Mouse (Mus musculus) natural killer cell, adult 2 months (primary cell): ENCODE data around the gene Chrng.
A peak's percentile ranks its signal among the peaks of the same experiment; 100 is the strongest.

ENCODE experiments used
- DNase-seq, 2 experiments: peaks; one replicate each; pipeline ENCODE4 v3.0.0; 2022; ENCODE audit warnings: low spot score in 2 of 2

Chrng gene

DNA sequence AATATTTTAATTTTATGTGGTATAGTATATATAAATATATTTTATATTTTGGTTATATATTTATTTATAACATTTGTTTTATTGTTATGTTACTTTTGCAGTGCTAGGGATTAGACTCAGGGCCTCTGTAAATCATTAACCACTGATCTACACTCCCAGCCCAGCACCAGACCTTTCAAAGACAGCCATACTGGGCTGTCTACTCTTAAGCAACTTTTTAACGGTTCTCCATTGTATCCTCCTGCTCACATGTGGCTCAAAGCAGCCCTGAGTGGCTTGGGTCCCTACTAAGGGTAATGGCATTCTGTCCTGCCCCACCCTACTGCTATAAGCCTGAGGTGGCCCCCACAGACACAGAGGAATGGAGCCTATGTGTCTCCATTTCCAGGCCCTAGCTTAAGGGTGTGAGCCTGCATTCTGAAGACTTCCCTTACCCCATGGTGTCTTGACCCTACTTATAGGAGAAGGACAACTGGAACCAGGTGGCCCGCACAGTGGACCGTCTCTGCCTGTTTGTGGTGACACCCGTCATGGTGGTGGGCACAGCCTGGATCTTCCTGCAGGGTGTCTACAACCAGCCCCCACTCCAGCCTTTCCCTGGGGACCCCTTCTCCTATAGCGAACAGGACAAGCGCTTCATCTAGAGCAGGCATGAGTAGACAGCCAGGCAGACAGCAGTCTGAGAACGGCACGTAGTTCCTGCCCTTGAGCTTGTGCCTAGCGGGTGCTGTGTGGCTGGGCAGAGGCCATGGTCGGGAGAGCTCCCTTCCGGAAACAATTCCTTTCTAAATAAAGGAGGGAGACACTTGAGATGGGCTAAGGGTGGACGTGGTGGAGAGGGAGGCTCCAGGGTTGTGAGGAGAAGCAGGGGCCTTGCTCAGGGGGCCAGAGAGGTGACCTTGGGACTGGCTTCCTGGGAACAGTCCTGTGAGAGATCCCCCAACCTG lies 6.1 kb upstream of the Chrng start:
- no peak for DNase-seq

DNA sequence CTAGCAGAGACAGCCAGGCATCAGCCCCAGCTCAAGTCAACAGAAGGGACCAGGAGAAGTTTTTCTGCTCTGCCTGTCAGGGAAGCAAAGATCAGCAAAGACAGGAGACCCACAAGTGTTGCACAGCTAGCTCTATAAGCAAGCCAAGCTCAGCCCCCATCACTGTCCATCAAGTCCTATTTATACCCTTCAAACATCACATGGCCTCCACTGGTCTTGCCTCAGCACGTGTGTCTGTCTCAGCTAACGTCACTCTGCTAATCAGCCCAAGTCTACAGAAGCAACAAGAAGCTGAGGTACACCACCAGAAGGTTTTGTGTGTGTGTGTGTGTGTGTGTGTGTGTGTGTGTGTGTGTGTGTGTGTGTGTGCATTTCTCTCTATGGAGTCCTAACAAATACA lies 3.6 kb upstream of the Chrng start:
- DNase-seq: no peak

GRCm38 (mm10) chr1:87201848-87202247 lies 2.6 kb upstream of the Chrng start:
- no peak for DNase-seq

- no peak for DNase-seq
Observed at GRCm38 (mm10) chr1:87203779-87204178, 678 bp upstream of the Chrng start.

GRCm38 (mm10) chr1:87205038-87205437 lies 581 bp downstream of the Chrng start:
- no peak for DNase-seq

DNA sequence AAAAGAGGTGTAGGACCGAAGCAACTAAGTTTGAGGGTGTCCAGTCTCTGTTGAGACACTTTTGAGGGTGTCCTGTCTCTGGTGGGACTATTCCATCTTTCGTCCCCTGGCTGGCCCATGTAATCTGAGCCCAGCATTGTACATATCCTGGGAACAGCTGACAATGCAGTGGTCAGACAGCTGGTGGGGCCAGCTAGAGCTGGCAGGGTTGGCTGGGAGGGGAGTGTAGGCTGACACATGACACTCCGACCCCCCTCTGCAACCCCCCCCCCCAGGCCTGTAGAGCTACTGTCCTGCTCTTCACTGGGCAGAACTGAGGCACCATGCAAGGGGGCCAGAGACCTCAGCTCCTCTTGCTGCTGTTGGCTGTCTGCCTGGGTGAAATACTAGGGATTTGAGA lies 1.0 kb downstream of the Chrng start:
- no peak for DNase-seq

DNA sequence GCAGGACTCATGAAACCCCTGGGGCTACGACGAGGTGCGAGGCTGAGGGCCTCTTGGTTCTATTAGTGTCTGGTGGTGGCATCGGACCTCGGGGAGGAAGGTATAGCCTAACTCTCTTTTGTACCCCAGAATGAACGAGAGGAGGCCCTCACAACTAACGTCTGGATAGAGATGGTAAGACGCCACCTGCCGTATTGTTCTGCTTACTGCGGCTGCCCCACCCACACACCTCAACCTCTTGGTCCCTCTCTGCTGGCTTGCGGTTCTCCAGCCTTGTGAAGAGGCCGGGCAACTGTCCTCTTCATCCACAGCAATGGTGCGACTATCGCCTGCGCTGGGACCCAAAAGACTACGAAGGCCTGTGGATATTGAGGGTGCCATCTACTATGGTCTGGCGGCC lies 1.9 kb downstream of the Chrng start:
- DNase-seq: no peak

- DNase-seq: no peak
Observed at GRCm38 (mm10) chr1:87211431-87211830, 7.0 kb downstream of the Chrng start.

DNA sequence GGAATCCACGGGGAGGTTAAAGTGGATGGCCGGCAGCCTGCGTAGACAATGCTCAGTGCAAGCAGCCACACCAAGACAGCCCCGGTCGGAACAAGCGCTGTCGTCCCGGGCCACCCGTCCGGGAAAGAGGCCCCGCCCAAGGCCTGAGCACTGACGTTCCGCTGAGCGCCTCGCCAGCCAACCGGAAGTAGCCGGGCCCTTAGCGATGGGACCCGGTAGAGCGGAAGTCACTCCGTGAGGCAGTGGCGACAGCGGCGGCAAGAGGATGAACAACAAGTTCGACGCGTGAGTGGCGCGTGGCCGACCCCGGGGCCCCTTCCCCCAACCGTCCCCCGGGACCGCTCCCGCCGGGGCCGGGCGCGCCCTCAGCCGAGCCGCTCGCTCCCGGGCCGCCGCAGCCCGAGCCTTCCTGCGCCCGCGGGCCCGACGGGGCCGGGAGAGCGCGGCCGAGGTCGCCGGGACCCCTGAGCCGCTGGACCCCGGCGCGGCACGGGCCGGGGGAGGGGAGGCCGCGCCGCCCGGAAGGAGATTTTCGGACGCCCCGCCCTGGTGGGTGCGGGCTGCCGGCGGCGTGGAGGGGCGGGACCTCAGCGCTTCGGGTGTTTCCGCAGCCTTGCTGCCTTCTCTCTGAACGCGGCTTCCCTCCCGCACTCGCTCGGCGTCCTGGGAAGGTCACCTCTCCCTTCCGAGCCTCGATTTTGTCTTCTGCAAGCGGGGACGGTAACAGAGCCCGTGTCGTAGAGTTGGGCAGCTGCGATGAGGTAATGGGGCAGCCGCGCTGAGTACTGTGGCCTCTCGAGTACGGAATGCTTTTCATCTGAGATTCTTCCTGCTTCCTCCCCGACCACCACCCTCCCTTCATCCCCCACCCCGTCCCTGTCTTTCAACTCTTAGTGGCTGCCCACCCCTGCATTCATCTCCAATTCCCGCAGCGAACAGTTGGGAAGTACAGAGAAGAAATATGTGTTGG lies 9.6 kb downstream of the Chrng start, which contains the start of gene Eif4e2:
TSS of gene Eif4e2 (plus strand) at position 180 of the 970 bp plus-strand sequence.
- DNase-seq: peak; percentile 89 to 92

GRCm38 (mm10) chr1:87214748-87215147 lies 10.3 kb downstream of the Chrng start:
- DNase-seq: peak; percentile 46 to 60

- no peak for DNase-seq
Observed at GRCm38 (mm10) chr1:87217938-87218337, 13.5 kb downstream of the Chrng start.

- DNase-seq: no peak
Observed at GRCm38 (mm10) chr1:87225739-87226138, 21.3 kb downstream of the Chrng start.

- no peak for DNase-seq
Observed at GRCm38 (mm10) chr1:87226409-87227159, 22.1 kb downstream of the Chrng start.

GRCm38 (mm10) chr1:87227160-87227550 lies 22.7 kb downstream of the Chrng start:
- no peak for DNase-seq

- DNase-seq: no peak
Observed at GRCm38 (mm10) chr1:87230606-87231005, 26.1 kb downstream of the Chrng start.

DNA sequence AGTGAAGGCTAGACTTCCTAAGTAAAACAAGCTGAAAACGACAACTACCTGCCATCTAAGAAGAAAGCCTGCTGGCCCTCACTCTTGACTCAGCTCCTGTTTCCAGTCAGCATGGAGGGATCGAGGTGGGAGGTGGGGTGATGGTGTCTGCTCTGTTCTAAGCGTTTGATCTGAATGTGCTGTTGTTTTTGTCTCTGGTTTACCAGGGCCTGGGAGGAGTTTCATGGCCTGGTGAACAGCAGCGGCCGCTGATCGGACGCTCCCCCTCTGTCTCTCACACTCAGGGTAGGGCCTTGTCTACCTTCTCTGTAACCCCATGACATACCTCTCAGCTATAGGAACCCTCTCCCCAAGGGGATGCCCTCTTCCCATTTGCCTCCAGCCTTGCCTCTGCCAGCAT lies 27.7 kb downstream of the Chrng start:
- DNase-seq: no peak

GRCm38 (mm10) chr1:87239056-87239455 lies 34.6 kb downstream of the Chrng start:
- no peak for DNase-seq

- no peak for DNase-seq
Observed at GRCm38 (mm10) chr1:87243021-87243420, 38.6 kb downstream of the Chrng start.

DNA sequence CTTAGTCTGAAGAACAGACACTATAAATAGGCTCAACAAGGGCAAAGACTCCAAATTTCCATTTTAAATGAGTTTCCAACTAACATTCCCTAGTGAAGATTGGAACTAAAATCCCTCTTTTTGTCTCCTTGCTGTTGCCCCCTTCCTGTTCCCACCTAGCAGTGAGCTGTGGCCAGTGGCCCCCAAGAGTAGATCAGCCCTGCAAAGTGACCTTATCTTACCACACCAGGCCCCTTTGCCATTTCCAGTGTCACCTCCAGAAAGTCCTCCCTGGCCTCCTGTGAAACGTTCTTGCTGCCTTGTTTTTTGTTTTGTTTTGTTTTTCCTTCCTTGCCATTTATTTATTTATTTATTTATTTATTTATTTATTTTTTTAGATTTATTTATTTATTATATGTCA lies 41.0 kb downstream of the Chrng start:
- no peak for DNase-seq

GRCm38 (mm10) chr1:87245929-87246815 lies 41.7 kb downstream of the Chrng start:
- DNase-seq: peak; percentile 63 to 70
